Mouse (Mus musculus): ENCODE results near the gene Sos1.

DNA sequence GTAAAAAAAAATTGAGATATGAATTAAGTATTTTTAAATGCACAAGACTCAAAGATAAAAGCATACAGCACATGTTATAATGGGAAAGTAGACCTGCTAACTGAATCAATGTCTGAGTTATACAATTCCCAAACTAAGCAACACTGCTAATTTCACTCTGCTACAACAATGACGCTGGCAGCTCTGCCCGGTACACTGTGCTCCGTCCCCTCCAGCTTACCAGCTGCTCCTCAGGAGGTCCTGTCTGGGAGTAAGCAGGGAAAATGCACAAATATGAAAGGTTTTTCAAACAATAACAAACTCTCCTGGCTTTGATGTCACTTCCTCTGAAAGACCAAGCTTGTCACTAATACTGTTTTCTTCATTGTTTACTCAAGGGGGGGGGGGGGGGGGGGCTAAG is 45.8 kb downstream of the Sos1 start:
- TF ChIP-seq CTCF (IDR thresholded peaks at IDR 0.05; ENCODE audit: low read depth, low read length) (no peak), GATA2 (IDR thresholded peaks at IDR 0.05; ENCODE audit: borderline replicate concordance, low read depth, low read length) (no peak), GATA1 (IDR thresholded peaks at IDR 0.05; ENCODE audit: borderline replicate concordance, low read length) (no peak), TAL1 (conservative IDR thresholded peaks at IDR 0.05; ENCODE audit: low read depth, low read length) (no peak), POLR2AphosphoS5 (IDR thresholded peaks at IDR 0.05; ENCODE audit: insufficient replicate concordance, low read depth, low read length) (no peak)

Measured in G1E (cell line).